Mouse (Mus musculus) CD8-positive naive resting alpha-beta T cell, adult 57 days (primary cell): Measurements from ENCODE around the gene Gm14444. TPM values are rescaled to one million over a fixed set of nuclear protein-coding genes. Genes with fewer than 3 reads are reported as not detected.

Experiments used
- total RNA-seq: library from RNA; stranded (reverse); gene quantifications from one replicate; pipeline ENCODE4 v1.2.4, GENCODE M21; 2023

Gm14444 gene
- total RNA-seq, result not detected

GRCm38 (mm10) chr2:175010022-175010421, at the start of gene Gm14444:
Gene Gm14444 (plus strand): TSS chr2:175010241.

GRCm38 (mm10) chr2:175067681-175068261, 57.7 kb downstream of the Gm14444 start, which contains the start of gene Gm14393:
Gene Gm14393 (minus strand): TSS chr2:175067781.

Other genes starting within 250 kb of the Gm14444 start
- not detected for gene Edn3, start 249.6 kb upstream of the Gm14444 start, total RNA-seq
- gene Gm14393, start 57.5 kb downstream of the Gm14444 start, total RNA-seq, result not detected
- 1.0 TPM for gene Gm14399, start 131.8 kb downstream of the Gm14444 start, total RNA-seq
- 0.52 TPM for gene Gm14443, start 165.6 kb downstream of the Gm14444 start, total RNA-seq
- gene Gm14391, start 196.7 kb downstream of the Gm14444 start, total RNA-seq, result 11.6 TPM